Mouse (Mus musculus) kidney, adult 2 months (tissue): Measurements from ENCODE around the gene Lnx2.

Experiments used
- CTCF ChIP-seq: fragments of 200-500 bp; conservative IDR thresholded peaks from 2 replicates; pipeline ENCODE4 v1.5.1; 2011; ENCODE audit warnings: low read depth, mild to moderate bottlenecking, control low read depth, low read length, moderate library complexity, mixed read lengths; ENCODE audit not compliant: insufficient read depth, insufficient read length
- POLR2A ChIP-seq: fragments of 200-500 bp; IDR thresholded peaks from one replicate; pipeline ENCODE4 v1.6.1; 2011; ENCODE audit warnings: low read depth, low read length, control low read depth

GRCm38 (mm10) chr5:147096586-147096985 lies 20.2 kb upstream of the Lnx2 start:
- TF ChIP-seq POLR2A = no peak
- no peak for TF ChIP-seq CTCF
